Mouse (Mus musculus) stomach, postnatal 0 days (tissue): ENCODE data around the gene Hacl1. TPM values are rescaled to one million over a fixed set of nuclear protein-coding genes. Genes with fewer than 3 reads are reported as not detected.

ENCODE experiments used
- ATAC-seq: fragments of 200-750 bp; cut with Nextera tagmentation; 2 replicates; pipeline ENCODE4 v1.8.0; 2017; ENCODE audit not compliant: low FRiP score, low TSS enrichment
- DNase-seq: peaks from one replicate; pipeline ENCODE4 v3.0.0-alpha.2; 2016; ENCODE audit warnings: low spot score
- H3K27ac ChIP-seq: fragments of 300-500 bp; sonication (generic); replicated peaks from 2 replicates; pipeline ENCODE4 v1.5.1; 2014; ENCODE audit warnings: mild to moderate bottlenecking, control low read depth
- H3K27me3 ChIP-seq: fragments of 300-500 bp; sonication (generic); 2 replicates; pipeline ENCODE4 v1.6.1; 2014; ENCODE audit warnings: low read length; ENCODE audit not compliant: control insufficient read depth, insufficient read depth
- H3K36me3 ChIP-seq: fragments of 300-500 bp; sonication (generic); 2 replicates; pipeline ENCODE4 v1.6.1; 2014; ENCODE audit warnings: low read length, mixed read lengths; ENCODE audit not compliant: control insufficient read depth, insufficient read depth
- H3K4me1 ChIP-seq: fragments of 300-500 bp; sonication (generic); replicated peaks from 2 replicates; pipeline ENCODE4 v1.6.1; 2014; ENCODE audit warnings: antibody characterized with exemption; ENCODE audit not compliant: control insufficient read depth, insufficient read depth
- H3K4me2 ChIP-seq: fragments of 300-500 bp; sonication (generic); replicated peaks from 2 replicates; pipeline ENCODE4 v1.6.1; 2014; ENCODE audit warnings: low read depth, mild to moderate bottlenecking, control low read depth, moderate library complexity
- H3K4me3 ChIP-seq: fragments of 300-500 bp; sonication (generic); 2 replicates; pipeline ENCODE4 v1.5.1; 2014; ENCODE audit warnings: low read depth, low read length, control low read depth
- H3K9ac ChIP-seq: fragments of 300-500 bp; sonication (generic); 2 replicates; pipeline ENCODE4 v1.6.1; 2014; ENCODE audit warnings: mild to moderate bottlenecking, low read length, control low read depth, mixed read lengths
- H3K9me3 ChIP-seq: fragments of 300-500 bp; sonication (generic); 2 replicates; pipeline ENCODE4 v1.6.1; 2016; ENCODE audit warnings: low read length; ENCODE audit not compliant: control insufficient read depth
- CTCF ChIP-seq: IDR thresholded peaks from 2 replicates; pipeline ENCODE4 v1.5.1; 2016; ENCODE audit warnings: antibody characterized with exemption, low read depth, mild to moderate bottlenecking, moderate library complexity
- EP300 ChIP-seq: optimal IDR thresholded peaks from 2 replicates; pipeline ENCODE3; 2016; ENCODE audit warnings: antibody characterized with exemption
- WGBS: fragments of 180-500 bp; shearing (Covaris S2); extraction: QIAGEN DNeasy Blood & Tissue Kit; methylation state at CpG from one replicate; pipeline ENCODE4 v1.1.7; 2014; 5-methylcytosine and 5-hydroxymethylcytosine counted together
- polyA plus RNA-seq: library from polyadenylated mRNA; unstranded; fragments of >200 nt; fragmentation: Nextera tagmentation; extraction: Ambion mirVana; gene quantifications from 2 replicates; pipeline ENCODE4 v1.2.1, GENCODE M21; 2015

Gene Hacl1
- polyA plus RNA-seq, 1 experiment from 2014 or later = 10.9 TPM

DNA sequence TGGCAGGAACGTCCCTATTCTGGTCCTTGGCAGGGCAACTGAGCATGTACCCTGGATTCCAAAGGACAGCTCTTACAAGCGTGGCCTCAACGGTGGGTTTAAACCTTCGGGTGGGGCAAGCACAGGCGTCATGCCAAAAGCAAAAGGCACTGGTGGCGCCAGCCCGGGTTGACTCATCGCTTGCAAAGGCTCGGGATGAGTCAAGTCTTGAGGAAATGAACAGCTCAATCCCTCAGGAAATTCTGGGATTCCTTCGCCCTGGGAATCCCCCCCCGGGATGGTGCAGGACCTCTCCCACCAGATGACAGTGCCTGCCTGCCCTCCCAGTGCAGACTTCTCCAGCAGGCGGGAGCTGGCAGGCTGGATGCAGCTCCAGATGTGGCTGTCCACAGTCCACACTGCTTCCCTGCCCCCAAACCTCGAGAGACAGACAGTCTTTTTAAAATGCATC is 28.1 kb upstream of the Hacl1 start:
- Histone ChIP-seq H3K4me3 (no peak overlapping the region), H3K36me3 (no peaks in the 10 kb centered on the region), H3K9me3 (no peaks in the 10 kb centered on the region), H3K27ac (peak overlapping the region; percentile 84), H3K4me2 (peak overlapping the region; percentile 27; the same call in 1 of the 2 replicates), H3K27me3 (no peaks in the 10 kb centered on the region), H3K4me1 (peaks cover 9% of the 10 kb centered on the region), H3K9ac (peak overlapping the region; percentile 31; the same call in 1 of the 2 replicates)
- DNase-seq (peak; percentile 55), ATAC-seq (peak; percentile 75)
- no peak for TF ChIP-seq EP300
- peak; percentile 25; the same call in 1 of the 2 replicates for TF ChIP-seq CTCF
- 25% methylated on average over 13 of the region's 13 CpGs for WGBS

DNA sequence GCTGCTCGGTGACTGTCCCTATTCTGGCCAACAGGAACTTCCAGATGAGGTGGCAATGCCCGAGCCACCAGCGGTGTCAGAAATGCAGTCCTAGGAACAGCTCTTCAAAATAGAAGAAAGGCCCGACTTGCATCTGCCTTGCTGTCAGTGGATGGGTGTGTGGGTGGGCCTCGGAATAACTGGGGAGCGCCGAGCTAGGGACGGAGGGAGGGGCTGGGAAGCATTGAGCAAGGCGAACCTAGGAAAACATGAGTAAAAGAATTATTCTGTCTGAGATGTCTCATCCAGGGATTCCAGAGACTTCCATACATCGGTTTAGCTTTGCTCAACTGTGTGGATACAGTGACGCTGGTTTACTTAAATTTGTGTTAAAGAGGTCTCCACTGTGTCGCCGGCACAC is 27.2 kb upstream of the Hacl1 start:
- Histone ChIP-seq H3K27ac (peak overlapping the region; percentile 49; the same call in 1 of the 2 replicates), H3K27me3 (no peaks in the 10 kb centered on the region), H3K9ac (no peak overlapping the region), H3K9me3 (no peaks in the 10 kb centered on the region), H3K4me1 (peaks cover 15% of the 10 kb centered on the region), H3K4me3 (no peak overlapping the region), H3K4me2 (no peak overlapping the region), H3K36me3 (no peaks in the 10 kb centered on the region)
- TF ChIP-seq EP300 = no peak
- no peak for TF ChIP-seq CTCF
- 76% methylated on average over 13 of the region's 13 CpGs for WGBS
- DNase-seq (no peak), ATAC-seq (no peak)

GRCm38 (mm10) chr14:31667741-31668140 is 26.7 kb upstream of the Hacl1 start:
- TF ChIP-seq EP300 (no peak), CTCF (no peak)
- no peaks in the 10 kb centered on the region for H3K36me3 ChIP-seq
- no peak overlapping the region for H3K4me3 ChIP-seq
- H3K9me3 ChIP-seq = no peaks in the 10 kb centered on the region
- no peak overlapping the region for H3K4me2 ChIP-seq
- H3K27me3 ChIP-seq = no peaks in the 10 kb centered on the region
- H3K9ac ChIP-seq = no peak overlapping the region
- ATAC-seq (no peak), DNase-seq (no peak)
- 75% methylated on average over 6 of the region's 6 CpGs for WGBS
- H3K27ac ChIP-seq = no peak overlapping the region
- peaks cover 20% of the 10 kb centered on the region for H3K4me1 ChIP-seq

DNA sequence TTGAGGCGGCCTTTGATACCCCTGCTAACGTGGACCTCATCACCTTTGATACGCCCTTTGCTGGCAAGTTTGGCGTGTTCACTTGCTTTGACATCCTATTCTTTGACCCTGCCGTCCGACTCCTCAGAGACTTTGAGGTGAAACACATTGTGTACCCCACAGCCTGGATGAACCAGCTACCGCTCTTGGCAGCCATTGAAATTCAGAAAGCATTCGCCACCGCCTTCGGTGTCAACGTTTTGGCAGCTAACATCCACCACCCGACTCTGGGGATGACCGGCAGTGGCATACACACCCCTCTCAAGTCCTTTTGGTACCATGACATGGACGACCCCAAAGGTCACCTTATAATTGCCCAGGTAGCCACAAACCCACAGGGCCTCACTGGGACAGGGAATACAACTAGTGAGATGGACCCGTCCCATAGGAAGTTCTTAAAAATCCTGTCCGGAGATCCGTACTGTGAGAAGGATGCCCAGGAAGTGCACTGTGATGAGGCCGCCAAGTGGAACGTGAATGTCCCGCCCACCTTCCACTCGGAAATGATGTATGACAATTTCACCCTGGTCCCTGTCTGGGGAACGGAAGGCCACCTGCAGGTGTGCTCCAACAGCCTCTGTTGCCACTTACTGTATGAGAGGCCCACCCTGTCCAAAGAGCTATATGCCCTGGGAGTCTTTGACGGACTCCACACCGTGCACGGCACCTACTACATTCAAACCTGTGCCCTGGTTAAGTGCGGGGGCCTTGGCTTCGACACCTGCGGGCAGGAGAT is 26.0 kb upstream of the Hacl1 start:
- no peak overlapping the region for H3K9ac ChIP-seq
- no peak overlapping the region for H3K27ac ChIP-seq
- no peak for TF ChIP-seq EP300
- TF ChIP-seq CTCF = no peak
- DNase-seq (no peak), ATAC-seq (no peak)
- no peaks in the 10 kb centered on the region for H3K36me3 ChIP-seq
- no peak overlapping the region for H3K4me3 ChIP-seq
- no peaks in the 10 kb centered on the region for H3K9me3 ChIP-seq
- WGBS = 94% methylated on average over 28 of the region's 28 CpGs
- no peaks in the 10 kb centered on the region for H3K27me3 ChIP-seq
- peaks cover 26% of the 10 kb centered on the region for H3K4me1 ChIP-seq
- H3K4me2 ChIP-seq = no peak overlapping the region

- DNase-seq (no peak), ATAC-seq (no peak)
- peaks cover 31% of the 10 kb centered on the region for H3K4me1 ChIP-seq
- 67% methylated on average over 4 of the region's 4 CpGs for WGBS
- no peaks in the 10 kb centered on the region for H3K27me3 ChIP-seq
- H3K36me3 ChIP-seq = no peaks in the 10 kb centered on the region
- no peak for TF ChIP-seq CTCF
- no peak for TF ChIP-seq EP300
- H3K9me3 ChIP-seq = no peaks in the 10 kb centered on the region
- H3K9ac ChIP-seq = no peak overlapping the region
- H3K27ac ChIP-seq = peak overlapping the region; percentile 99
- no peak overlapping the region for H3K4me3 ChIP-seq
- no peak overlapping the region for H3K4me2 ChIP-seq
These were observed 24.5 kb upstream of the Hacl1 start for GRCm38 (mm10) chr14:31665566-31665940.

DNA sequence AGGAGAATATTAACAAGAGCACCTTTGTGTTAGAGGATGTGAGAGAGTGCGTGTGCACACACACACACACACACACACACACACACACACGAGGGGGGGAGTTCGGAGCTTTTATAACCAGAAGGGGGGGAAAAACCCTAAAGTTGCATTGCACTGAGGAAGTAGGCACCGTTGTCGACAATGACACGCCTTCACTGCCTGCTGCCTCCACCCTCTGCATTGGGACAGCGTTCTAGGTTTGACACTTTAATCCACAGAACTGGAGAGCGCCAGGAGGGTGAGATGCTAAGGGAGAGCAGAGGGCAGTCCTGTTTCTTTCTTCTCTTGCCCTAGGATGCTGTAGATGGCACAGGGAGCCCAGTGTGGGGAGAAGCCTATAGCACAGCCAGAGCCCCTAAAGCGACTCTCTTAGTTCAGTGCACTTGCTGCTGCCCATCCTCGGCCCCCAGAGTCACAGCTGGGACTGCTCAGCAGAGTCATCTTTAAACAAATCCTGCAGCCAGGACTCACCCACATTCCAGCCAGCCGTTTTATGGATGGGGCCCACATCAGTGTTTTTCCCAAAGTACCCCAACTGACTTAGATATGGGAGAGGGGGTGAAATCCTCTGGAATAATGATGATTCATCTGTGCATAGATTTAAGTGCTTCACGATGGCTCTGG is 23.9 kb upstream of the Hacl1 start:
- 35% methylated on average over 12 of the region's 12 CpGs for WGBS
- ATAC-seq (no peak), DNase-seq (no peak)
- H3K36me3 ChIP-seq = no peaks in the 10 kb centered on the region
- H3K9me3 ChIP-seq = no peaks in the 10 kb centered on the region
- H3K9ac ChIP-seq = no peak overlapping the region
- H3K4me2 ChIP-seq = no peak overlapping the region
- no peak for TF ChIP-seq EP300
- TF ChIP-seq CTCF = no peak
- H3K27me3 ChIP-seq = no peaks in the 10 kb centered on the region
- H3K4me1 ChIP-seq = peaks cover 32% of the 10 kb centered on the region
- no peak overlapping the region for H3K4me3 ChIP-seq
- peak overlapping the region; percentile 99 for H3K27ac ChIP-seq
